Mouse (Mus musculus) embryonic facial prominence, embryonic 14.5 days (tissue): ENCODE measurements at regions not wholly inside any gene's neighbourhood (a gene's known extent, or its start where the extent isn't known, plus 50 kb on each side); places are given as distances from the start of the nearest gene placed in this dataset.

Experiments
- ATAC-seq: fragments of 200-750 bp; cut with Nextera tagmentation; 2 replicates; pipeline ENCODE4 v1.8.0; 2017; ENCODE audit warnings: low read depth, moderate number of reproducible peaks, moderate TSS enrichment
- DNase-seq: peaks from one replicate; pipeline ENCODE4 v3.0.0-alpha.2; 2015; ENCODE audit warnings: low spot score
- H3K27ac ChIP-seq: fragments of 300-500 bp; sonication (generic); replicated peaks from 2 replicates; pipeline ENCODE4 v1.5.1; 2014; ENCODE audit warnings: low read depth, mild to moderate bottlenecking, low read length, moderate library complexity
- H3K27me3 ChIP-seq: fragments of 300-500 bp; sonication (generic); replicated peaks from 2 replicates; pipeline ENCODE4 v1.6.1; 2014; ENCODE audit warnings: low read length; ENCODE audit not compliant: control insufficient read depth, insufficient read depth
- H3K36me3 ChIP-seq: fragments of 300-500 bp; sonication (generic); 2 replicates; pipeline ENCODE4 v1.6.1; 2014; ENCODE audit warnings: low read length, mixed read lengths; ENCODE audit not compliant: control insufficient read depth, insufficient read depth
- H3K4me1 ChIP-seq: fragments of 300-500 bp; sonication (generic); 2 replicates; pipeline ENCODE4 v1.6.1; 2014; ENCODE audit warnings: antibody characterized with exemption, low read length; ENCODE audit not compliant: control insufficient read depth, insufficient read depth
- H3K4me2 ChIP-seq: fragments of 300-500 bp; sonication (generic); 2 replicates; pipeline ENCODE4 v1.6.1; 2014; ENCODE audit warnings: low read depth, mild to moderate bottlenecking, low read length, moderate library complexity, mixed read lengths
- H3K4me3 ChIP-seq: fragments of 300-500 bp; sonication (generic); 2 replicates; pipeline ENCODE4 v1.5.1; 2014; ENCODE audit warnings: low read depth, mild to moderate bottlenecking, low read length
- H3K9ac ChIP-seq: fragments of 300-500 bp; sonication (generic); 2 replicates; pipeline ENCODE4 v1.6.1; 2014; ENCODE audit warnings: low read depth, mild to moderate bottlenecking, low read length, moderate library complexity, mixed read lengths
- H3K9me3 ChIP-seq: fragments of 300-500 bp; sonication (generic); 2 replicates; pipeline ENCODE4 v1.6.1; 2016; ENCODE audit warnings: low read length; ENCODE audit not compliant: control insufficient read depth
- WGBS: fragments of 180-500 bp; shearing (Covaris S2); extraction: QIAGEN DNeasy Blood & Tissue Kit; methylation state at CpG from one replicate; pipeline ENCODE4 v1.1.7; 2014; 5-methylcytosine and 5-hydroxymethylcytosine counted together

- no peak overlapping the region for H3K4me3 ChIP-seq
- no peak for DNase-seq
- H3K9me3 ChIP-seq = no peaks in the 10 kb centered on the region
- peaks cover 4% of the 10 kb centered on the region; the same call in 1 of the 2 replicates for H3K4me1 ChIP-seq
- H3K27ac ChIP-seq = no peak overlapping the region
- H3K9ac ChIP-seq = no peak overlapping the region
- H3K36me3 ChIP-seq = no peaks in the 10 kb centered on the region
- no peak for ATAC-seq
- no peak overlapping the region for H3K4me2 ChIP-seq
- no peaks in the 10 kb centered on the region for H3K27me3 ChIP-seq
- WGBS = 73% methylated on average over 5 of the region's 5 CpGs
Observed at GRCm38 (mm10) chr7:37908618-37909130, 114.7 kb downstream of the Uri1 start.

- Histone ChIP-seq H3K4me1 (no peaks in the 10 kb centered on the region), H3K36me3 (no peaks in the 10 kb centered on the region), H3K4me3 (no peak overlapping the region), H3K9ac (no peak overlapping the region), H3K27ac (no peak overlapping the region), H3K9me3 (0 out of 2 replicates have a peak, but pooled peaks cover 5% of the 10 kb centered on the region), H3K27me3 (no peaks in the 10 kb centered on the region), H3K4me2 (no peak overlapping the region)
- ATAC-seq (no peak), DNase-seq (no peak)
- 79% methylated on average over 6 of the region's 6 CpGs for WGBS
Observed at GRCm38 (mm10) chr7:37893885-37894284, 120.4 kb upstream of the Zfp536 start.

GRCm38 (mm10) chr7:37874382-37874781, 100.9 kb upstream of the Zfp536 start:
- H3K4me3 ChIP-seq = no peak overlapping the region
- no peaks in the 10 kb centered on the region for H3K4me1 ChIP-seq
- H3K27me3 ChIP-seq = no peaks in the 10 kb centered on the region
- WGBS = 51% methylated on average over 12 of the region's 12 CpGs
- H3K4me2 ChIP-seq = no peak overlapping the region
- no peak overlapping the region for H3K27ac ChIP-seq
- ATAC-seq (no peak), DNase-seq (no peak)
- no peaks in the 10 kb centered on the region for H3K9me3 ChIP-seq
- no peaks in the 10 kb centered on the region for H3K36me3 ChIP-seq
- H3K9ac ChIP-seq = no peak overlapping the region

GRCm38 (mm10) chr7:37870956-37871355, 97.5 kb upstream of the Zfp536 start:
- no peaks in the 10 kb centered on the region for H3K27me3 ChIP-seq
- ATAC-seq (no peak), DNase-seq (peak; percentile 41)
- H3K36me3 ChIP-seq = no peaks in the 10 kb centered on the region
- H3K9me3 ChIP-seq = no peaks in the 10 kb centered on the region
- 68% methylated on average over 5 of the region's 5 CpGs for WGBS
- no peak overlapping the region for H3K9ac ChIP-seq
- no peak overlapping the region; the same call in 1 of the 2 replicates for H3K4me2 ChIP-seq
- H3K27ac ChIP-seq = no peak overlapping the region
- H3K4me1 ChIP-seq = no peaks in the 10 kb centered on the region
- H3K4me3 ChIP-seq = no peak overlapping the region

GRCm38 (mm10) chr7:37866468-37866867, 93.0 kb upstream of the Zfp536 start:
- Histone ChIP-seq H3K9me3 (no peaks in the 10 kb centered on the region), H3K4me3 (no peak overlapping the region), H3K36me3 (no peaks in the 10 kb centered on the region), H3K4me1 (no peaks in the 10 kb centered on the region), H3K27me3 (no peaks in the 10 kb centered on the region), H3K4me2 (no peak overlapping the region), H3K9ac (no peak overlapping the region), H3K27ac (no peak overlapping the region)
- 20% methylated on average over 1 of the region's 1 CpGs for WGBS
- ATAC-seq = no peak
- DNase-seq = no peak

GRCm38 (mm10) chr7:37851471-37851870, 78.0 kb upstream of the Zfp536 start:
- DNase-seq (no peak), ATAC-seq (no peak)
- no peak overlapping the region for H3K9ac ChIP-seq
- no peak overlapping the region for H3K4me2 ChIP-seq
- no peak overlapping the region for H3K27ac ChIP-seq
- H3K4me3 ChIP-seq = no peak overlapping the region
- no peaks in the 10 kb centered on the region for H3K36me3 ChIP-seq
- no peaks in the 10 kb centered on the region; the same call in 1 of the 2 replicates for H3K27me3 ChIP-seq
- no peaks in the 10 kb centered on the region for H3K9me3 ChIP-seq
- peaks cover 8% of the 10 kb centered on the region; the same call in 1 of the 2 replicates for H3K4me1 ChIP-seq
- 79% methylated on average over 5 of the region's 5 CpGs for WGBS

GRCm38 (mm10) chr7:37845201-37845600, 71.8 kb upstream of the Zfp536 start:
- no peak for DNase-seq
- Histone ChIP-seq H3K9ac (no peak overlapping the region), H3K4me1 (peaks cover 8% of the 10 kb centered on the region), H3K36me3 (no peaks in the 10 kb centered on the region), H3K4me2 (no peak overlapping the region), H3K27me3 (no peaks in the 10 kb centered on the region; the same call in 1 of the 2 replicates), H3K4me3 (no peak overlapping the region), H3K9me3 (no peaks in the 10 kb centered on the region), H3K27ac (no peak overlapping the region)
- ATAC-seq = no peak
- WGBS = 45% methylated on average over 1 of the region's 1 CpGs

GRCm38 (mm10) chr7:37842000-37842513, 68.6 kb upstream of the Zfp536 start:
- Histone ChIP-seq H3K9me3 (no peaks in the 10 kb centered on the region), H3K4me3 (peak overlapping the region; percentile 26), H3K4me1 (peaks cover 8% of the 10 kb centered on the region), H3K36me3 (no peaks in the 10 kb centered on the region), H3K4me2 (peak overlapping the region; percentile 52), H3K27me3 (no peaks in the 10 kb centered on the region), H3K9ac (peak overlapping the region; percentile 50), H3K27ac (no peak overlapping the region)
- peak; percentile 87 for DNase-seq
- 3% methylated on average over 14 of the region's 14 CpGs for WGBS
- peak; percentile 82 for ATAC-seq

- no peaks in the 10 kb centered on the region for H3K27me3 ChIP-seq
- H3K27ac ChIP-seq = no peak overlapping the region
- DNase-seq = no peak
- H3K9me3 ChIP-seq = no peaks in the 10 kb centered on the region
- H3K36me3 ChIP-seq = no peaks in the 10 kb centered on the region
- H3K4me2 ChIP-seq = peak overlapping the region; percentile 52
- H3K4me3 ChIP-seq = no peak overlapping the region
- peaks cover 8% of the 10 kb centered on the region for H3K4me1 ChIP-seq
- no peak overlapping the region for H3K9ac ChIP-seq
- WGBS = 33% methylated on average over 4 of the region's 4 CpGs
- ATAC-seq = 0 out of 2 replicates have a peak, but pooled peaks have one; percentile 20
Observed at GRCm38 (mm10) chr7:37841549-37841948, 68.1 kb upstream of the Zfp536 start.
